Mouse (Mus musculus) midbrain, embryonic 12.5 days (tissue): ENCODE results near the gene Odf2. TPM values are rescaled to one million over a fixed set of nuclear protein-coding genes. Genes with fewer than 3 reads are reported as not detected.
A peak's percentile ranks its signal among the peaks of the same experiment; 100 is the strongest.
"Not testable (repeated sequence)": the region's sequence is repeated elsewhere in the genome, so short reads cannot be mapped to it uniquely, and the experiment has no call there.

Experiments
- ATAC-seq: fragments of 200-750 bp; cut with Nextera tagmentation; 2 replicates; pipeline ENCODE4 v1.8.0; 2017; ENCODE audit warnings: low read depth, moderate TSS enrichment, moderate library complexity; ENCODE audit not compliant: low FRiP score
- H3K27ac ChIP-seq: fragments of 300-500 bp; sonication (generic); replicated peaks from 2 replicates; pipeline ENCODE4 v1.5.1; 2016; ENCODE audit warnings: mild to moderate bottlenecking
- H3K27me3 ChIP-seq: fragments of 300-500 bp; sonication (generic); 2 replicates; pipeline ENCODE4 v1.6.1; 2016; ENCODE audit warnings: mild to moderate bottlenecking
- H3K36me3 ChIP-seq: fragments of 300-500 bp; sonication (generic); 2 replicates; pipeline ENCODE4 v1.6.1; 2016
- H3K4me1 ChIP-seq: fragments of 300-500 bp; sonication (generic); 2 replicates; pipeline ENCODE4 v1.6.1; 2016
- H3K4me2 ChIP-seq: fragments of 300-500 bp; sonication (generic); replicated peaks from 2 replicates; pipeline ENCODE4 v1.6.1; 2016; ENCODE audit warnings: mild to moderate bottlenecking, moderate library complexity
- H3K4me3 ChIP-seq: fragments of 300-500 bp; sonication (generic); 2 replicates; pipeline ENCODE4 v1.5.1; 2016; ENCODE audit warnings: mild to moderate bottlenecking
- H3K9ac ChIP-seq: fragments of 300-500 bp; sonication (generic); replicated peaks from 2 replicates; pipeline ENCODE4 v1.6.1; 2016; ENCODE audit warnings: mild to moderate bottlenecking, moderate library complexity
- H3K9me3 ChIP-seq: fragments of 300-500 bp; sonication (generic); 2 replicates; pipeline ENCODE4 v1.6.1; 2016; ENCODE audit warnings: mild to moderate bottlenecking
- WGBS: fragments of 180-500 bp; shearing (Covaris S2); methylation state at CpG from one replicate; pipeline ENCODE4 v1.1.7; 2016; 5-methylcytosine and 5-hydroxymethylcytosine counted together
- polyA plus RNA-seq: library from polyadenylated mRNA; unstranded; fragments of >200 nt; fragmentation: Nextera tagmentation; extraction: Ambion mirVana; gene quantifications from 2 replicates; pipeline ENCODE4 v1.2.1, GENCODE M21; 2016

Odf2 gene
- polyA plus RNA-seq, 1 experiment from 2014 or later, result 108 TPM

GRCm38 (mm10) chr2:29872581-29873295 lies 16.3 kb upstream of the Odf2 start:
- no peak overlapping the region for H3K27ac ChIP-seq
- H3K27me3 ChIP-seq, result no peaks in the 10 kb centered on the region
- H3K9ac ChIP-seq, result no peak overlapping the region
- H3K4me3 ChIP-seq, result no peak overlapping the region
- H3K4me1 ChIP-seq, result peaks cover 18% of the 10 kb centered on the region
- H3K9me3 ChIP-seq, result no peaks in the 10 kb centered on the region
- WGBS, result 94% methylated on average over 10 of the region's 10 CpGs
- ATAC-seq, result no peak
- H3K4me2 ChIP-seq, result no peak overlapping the region
- H3K36me3 ChIP-seq, result peaks cover 17% of the 10 kb centered on the region

DNA sequence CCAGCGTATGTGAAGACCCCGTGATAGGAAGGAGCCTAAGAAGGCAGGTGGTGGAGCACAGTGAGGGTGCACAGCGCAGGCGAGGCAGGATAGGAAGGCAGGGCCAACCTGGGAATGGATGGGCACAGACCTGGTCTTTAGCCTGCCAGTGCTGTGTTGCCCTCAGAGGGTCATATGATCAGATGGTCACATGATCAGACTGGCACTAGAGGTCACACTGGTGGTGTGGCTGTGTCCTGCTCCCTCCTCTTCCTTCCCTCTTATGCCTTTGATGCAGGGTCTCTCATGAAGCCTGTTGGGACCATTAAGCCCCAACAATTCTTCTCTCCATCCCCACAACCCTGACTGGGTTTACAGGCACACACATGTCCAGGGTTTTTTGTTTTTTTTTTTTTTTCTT lies 15.2 kb upstream of the Odf2 start:
- Histone ChIP-seq H3K4me3 (no peak overlapping the region), H3K27me3 (no peaks in the 10 kb centered on the region), H3K4me1 (peaks cover 20% of the 10 kb centered on the region), H3K9me3 (no peaks in the 10 kb centered on the region), H3K4me2 (no peak overlapping the region), H3K36me3 (peaks cover 17% of the 10 kb centered on the region), H3K9ac (no peak overlapping the region), H3K27ac (no peak overlapping the region)
- no peak for ATAC-seq
- WGBS, result 92% methylated on average over 4 of the region's 4 CpGs

DNA sequence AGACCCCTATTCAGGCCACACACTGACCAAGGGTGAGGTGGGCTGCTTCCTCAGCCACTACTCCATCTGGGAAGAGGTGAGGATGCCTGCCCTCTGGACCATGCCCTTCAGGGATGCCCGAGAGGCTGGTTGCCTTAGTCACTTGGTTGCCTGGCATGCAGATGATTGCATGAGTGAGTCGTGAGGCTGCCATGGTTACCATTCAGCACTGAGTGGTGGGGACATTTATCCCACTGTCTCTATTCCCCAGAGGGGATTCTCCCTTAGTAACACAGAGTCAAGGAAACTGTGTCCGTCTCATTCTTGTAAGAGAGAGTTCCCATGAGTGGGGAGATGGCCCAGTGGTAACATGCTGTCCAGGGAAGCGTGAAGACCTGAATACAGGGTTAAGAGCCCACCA lies 11.0 kb upstream of the Odf2 start:
- 63% methylated on average over 4 of the region's 4 CpGs for WGBS
- Histone ChIP-seq H3K4me1 (0 out of 2 replicates have a peak, but pooled peaks cover 2% of the 10 kb centered on the region), H3K36me3 (peaks cover 27% of the 10 kb centered on the region), H3K4me2 (no peak overlapping the region), H3K4me3 (no peak overlapping the region), H3K9me3 (no peaks in the 10 kb centered on the region), H3K27ac (no peak overlapping the region), H3K27me3 (no peaks in the 10 kb centered on the region), H3K9ac (no peak overlapping the region)
- ATAC-seq, result no peak

DNA sequence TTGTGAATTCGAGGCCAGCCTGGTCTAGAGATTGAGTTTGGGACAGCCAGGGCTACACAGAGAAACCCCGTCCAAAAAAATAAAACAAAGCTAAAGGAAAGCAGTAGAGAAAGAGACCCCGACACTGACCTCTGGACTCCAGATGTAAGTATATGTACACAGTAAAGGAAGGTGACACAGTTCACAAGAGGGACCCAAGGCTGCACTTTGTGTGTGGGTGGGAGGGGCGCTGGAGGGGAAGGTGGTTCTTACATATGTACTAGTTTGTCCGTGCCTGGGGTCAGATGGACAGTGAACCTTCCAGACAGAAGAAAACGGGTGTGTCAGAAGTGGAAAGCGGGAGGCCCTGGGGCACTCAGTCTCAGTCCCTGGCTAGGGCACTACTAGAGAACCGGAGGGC lies 9.8 kb upstream of the Odf2 start:
- peaks cover 27% of the 10 kb centered on the region for H3K36me3 ChIP-seq
- H3K27ac ChIP-seq, result no peak overlapping the region
- no peak overlapping the region for H3K4me2 ChIP-seq
- H3K27me3 ChIP-seq, result no peaks in the 10 kb centered on the region
- no peak overlapping the region for H3K9ac ChIP-seq
- no peaks in the 10 kb centered on the region for H3K9me3 ChIP-seq
- 78% methylated on average over 8 of the region's 8 CpGs for WGBS
- no peak for ATAC-seq
- no peak overlapping the region for H3K4me3 ChIP-seq
- 0 out of 2 replicates have a peak, but pooled peaks cover 2% of the 10 kb centered on the region for H3K4me1 ChIP-seq

GRCm38 (mm10) chr2:29879964-29880830 lies 8.8 kb upstream of the Odf2 start:
- 83% methylated on average over 17 of the region's 17 CpGs for WGBS

GRCm38 (mm10) chr2:29886659-29887292 lies 2.2 kb upstream of the Odf2 start:
- ATAC-seq, H3K27me3 ChIP-seq, H3K4me2 ChIP-seq, H3K4me3 ChIP-seq, H3K36me3 ChIP-seq, H3K9me3 ChIP-seq, H3K9ac ChIP-seq, H3K27ac ChIP-seq: not testable (repeated sequence)
- WGBS, result 87% methylated on average over 9 of the region's 9 CpGs
- peaks cover 21% of the 10 kb centered on the region for H3K4me1 ChIP-seq

More at GRCm38 (mm10) chr2:29879964-29880830, 8.8 kb upstream of the Odf2 start:
- Histone ChIP-seq H3K9ac (no peak overlapping the region), H3K27ac (no peak overlapping the region), H3K27me3 (no peaks in the 10 kb centered on the region), H3K4me2 (no peak overlapping the region), H3K4me3 (no peak overlapping the region), H3K9me3 (no peaks in the 10 kb centered on the region), H3K4me1 (0 out of 2 replicates have a peak, but pooled peaks cover 2% of the 10 kb centered on the region), H3K36me3 (peaks cover 27% of the 10 kb centered on the region)
- no peak for ATAC-seq

DNA sequence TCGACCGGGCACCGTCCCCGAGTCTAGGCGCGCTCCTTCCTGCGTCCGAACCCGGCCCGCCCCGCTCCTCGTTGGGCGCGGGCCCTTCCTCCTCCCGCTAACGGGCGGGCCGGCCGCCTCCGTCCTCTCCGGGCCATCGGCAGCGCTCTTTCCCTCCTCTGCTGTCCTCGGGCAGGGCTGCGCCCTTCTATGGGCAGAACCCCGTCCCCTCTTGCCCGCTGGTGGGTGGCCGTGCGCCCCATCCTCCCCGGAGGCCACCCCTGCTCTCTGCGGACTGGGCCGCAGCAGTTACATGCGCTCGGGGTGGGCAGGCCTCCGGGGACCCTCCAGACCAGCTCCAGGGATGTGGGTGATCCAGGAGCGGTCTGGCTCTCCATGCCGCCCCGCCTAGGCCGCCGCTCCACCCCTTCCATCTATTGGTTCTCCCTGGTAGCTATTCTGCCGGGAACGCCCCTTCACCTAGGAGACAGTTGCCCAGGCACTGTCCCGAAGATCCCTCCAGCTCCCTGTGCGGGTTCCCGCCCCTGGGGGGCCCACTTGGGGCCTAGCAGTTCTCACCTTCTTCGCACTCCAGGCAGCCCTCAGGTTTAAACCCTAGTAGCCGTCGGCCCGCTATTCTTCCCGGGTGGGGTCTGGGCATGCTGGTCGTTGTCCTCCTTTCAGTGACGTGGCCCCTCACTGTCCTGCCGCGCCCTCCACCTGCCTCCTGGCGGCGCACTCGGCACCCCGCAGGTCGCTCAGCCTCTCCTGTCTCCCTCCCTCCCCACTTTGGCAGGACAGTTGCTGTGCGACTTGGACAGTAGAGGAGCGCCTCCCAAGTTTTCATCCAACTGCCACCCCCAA lies 1.2 kb downstream of the Odf2 start:
- Histone ChIP-seq H3K4me1 (peaks cover 21% of the 10 kb centered on the region), H3K36me3 (peaks cover 35% of the 10 kb centered on the region), H3K4me3 (peak overlapping the region; percentile 99), H3K9ac (peak overlapping the region; percentile 98), H3K9me3 (no peaks in the 10 kb centered on the region), H3K27ac (peak overlapping the region; percentile 88), H3K4me2 (peak overlapping the region; percentile 91), H3K27me3 (no peaks in the 10 kb centered on the region)
- under 1% methylated on average over 53 of the region's 61 CpGs for WGBS
- ATAC-seq, result peak; percentile 90

DNA sequence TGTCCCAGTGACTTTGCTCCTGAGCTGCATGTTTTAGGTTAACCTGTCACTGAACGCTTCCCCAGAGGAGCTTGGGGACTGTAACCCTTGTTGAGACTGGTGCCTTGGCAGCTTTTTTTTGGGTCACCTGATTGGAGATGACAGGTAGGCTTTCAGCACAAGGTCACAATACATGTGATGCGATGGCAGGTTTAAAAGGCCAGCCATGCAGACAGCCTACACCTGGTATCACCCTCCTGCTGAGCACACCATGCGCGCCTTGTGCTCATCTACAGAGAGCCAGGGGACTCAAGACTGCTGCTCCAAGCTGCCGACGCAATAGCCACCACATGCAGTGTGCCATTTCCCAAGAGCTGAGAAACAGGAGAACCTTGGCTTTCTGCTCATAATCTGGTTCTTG lies 2.8 kb downstream of the Odf2 start:
- Histone ChIP-seq H3K27me3 (no peaks in the 10 kb centered on the region), H3K9me3 (no peaks in the 10 kb centered on the region), H3K4me3 (no peak overlapping the region), H3K27ac (no peak overlapping the region), H3K4me1 (peaks cover 21% of the 10 kb centered on the region), H3K36me3 (peaks cover 49% of the 10 kb centered on the region), H3K4me2 (no peak overlapping the region), H3K9ac (0 out of 2 replicates have a peak overlapping the region, but pooled peaks have one; percentile 15)
- no peak for ATAC-seq
- 93% methylated on average over 6 of the region's 6 CpGs for WGBS

GRCm38 (mm10) chr2:29896071-29896470 lies 7.0 kb downstream of the Odf2 start:
- H3K9ac ChIP-seq, result no peak overlapping the region
- peaks cover 7% of the 10 kb centered on the region for H3K4me1 ChIP-seq
- H3K9me3 ChIP-seq, result no peaks in the 10 kb centered on the region
- WGBS, result 100% methylated on average over 1 of the region's 1 CpGs
- no peak for ATAC-seq
- H3K4me2 ChIP-seq, result no peak overlapping the region
- H3K36me3 ChIP-seq, result peaks cover 92% of the 10 kb centered on the region
- no peak overlapping the region for H3K27ac ChIP-seq
- no peak overlapping the region for H3K4me3 ChIP-seq
- no peaks in the 10 kb centered on the region for H3K27me3 ChIP-seq

DNA sequence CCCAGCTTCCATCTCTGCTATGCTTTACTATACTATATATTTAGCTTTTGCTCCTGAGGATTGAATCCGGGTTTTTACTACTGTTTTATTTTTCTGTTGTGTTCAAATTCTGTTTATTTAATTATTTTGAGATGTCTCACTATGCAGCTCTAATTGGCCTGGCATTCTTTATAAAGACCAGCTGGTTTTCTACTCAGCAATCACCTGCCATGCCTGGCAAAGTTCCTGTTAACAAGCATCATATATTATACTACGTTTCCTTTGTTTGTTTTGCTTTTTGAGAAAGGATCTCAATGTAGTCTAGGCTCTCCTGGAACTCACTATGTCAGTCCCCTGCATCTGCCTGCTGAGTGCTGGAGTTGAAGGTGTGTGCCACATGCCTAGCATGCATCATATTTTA lies 8.3 kb downstream of the Odf2 start:
- Histone ChIP-seq H3K4me3 (no peak overlapping the region), H3K27ac (no peak overlapping the region), H3K27me3 (no peaks in the 10 kb centered on the region), H3K9me3 (no peaks in the 10 kb centered on the region), H3K9ac (no peak overlapping the region), H3K4me1 (no peaks in the 10 kb centered on the region), H3K4me2 (no peak overlapping the region), H3K36me3 (peaks cover 96% of the 10 kb centered on the region)
- 94% methylated on average over 2 of the region's 2 CpGs for WGBS
- ATAC-seq, result no peak

DNA sequence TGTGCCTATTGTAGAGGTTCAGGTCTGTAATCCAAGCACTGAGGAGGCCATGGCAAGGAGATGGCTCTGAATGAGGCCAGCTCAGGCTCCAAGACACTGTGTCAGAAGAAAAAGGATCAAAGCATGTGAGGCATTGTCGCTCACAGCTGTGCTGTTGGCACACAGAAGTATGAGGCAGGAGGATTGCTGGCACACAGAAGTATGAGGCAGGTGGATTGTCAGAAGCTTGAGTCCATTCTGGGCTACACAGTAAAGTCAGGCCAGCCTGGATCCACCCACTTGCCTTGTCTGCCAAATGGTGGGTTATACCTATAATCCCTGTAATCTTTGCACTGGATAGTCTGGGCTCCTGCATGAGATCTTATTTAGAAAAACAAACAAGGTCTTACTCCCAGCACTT lies 9.1 kb downstream of the Odf2 start:
- no peak overlapping the region for H3K27ac ChIP-seq
- no peak overlapping the region for H3K4me2 ChIP-seq
- no peak overlapping the region for H3K9ac ChIP-seq
- H3K36me3 ChIP-seq, result peaks cover 97% of the 10 kb centered on the region
- 96% methylated on average over 1 of the region's 1 CpGs for WGBS
- H3K4me3 ChIP-seq, result no peak overlapping the region
- H3K9me3 ChIP-seq, result no peaks in the 10 kb centered on the region
- H3K27me3 ChIP-seq, result no peaks in the 10 kb centered on the region
- no peak for ATAC-seq
- no peaks in the 10 kb centered on the region for H3K4me1 ChIP-seq
